Mouse (Mus musculus): Measurements from ENCODE around the gene Brd3os. TPM values are rescaled to one million over a fixed set of nuclear protein-coding genes. Genes with fewer than 3 reads are reported as not detected.
A peak's percentile ranks its signal among the peaks of the same experiment; 100 is the strongest.

The Brd3os gene
- polyA plus RNA-seq, 2 experiments = 0.29 to 0.44 TPM

GRCm38 (mm10) chr2:27410518-27411140 is 31.5 kb upstream of the Brd3os start:
- ATAC-seq (ENCODE audit: insufficient read depth) (no peak), DNase-seq (ENCODE audit: low read depth in 3 of 3, low spot score in 3 of 3) (no peak)
- Histone ChIP-seq H3K27me3 (ENCODE audit: control insufficient read depth, insufficient read depth, low read length) (no peaks in the 10 kb centered on the region), H3K36me3 (replicated peaks; ENCODE audit: control insufficient read depth, insufficient read depth, low read depth) (no peaks in the 10 kb centered on the region), H3K4me2 (ENCODE audit: low read depth) (peak overlapping the region; percentile 31; the same call in 1 of the 2 replicates), H3K9ac (replicated peaks) (no peak overlapping the region), H3K4me1 (replicated peaks; ENCODE audit: control insufficient read depth in 2 of 2, insufficient read depth in 2 of 2, low read length in 1 of 2) (peaks cover 7 to 33% of the 10 kb centered on the region in 2 experiments; a peak in 3 of 4 replicates), H3K9me3 (ENCODE audit: control insufficient read depth, low read length) (no peaks in the 10 kb centered on the region), H3K27ac (no peak overlapping the region), H3K4me3 (ENCODE audit: insufficient read depth in 1 of 2, low read depth in 2 of 2, low read length in 2 of 2) (no peak overlapping the region)
- no peak for TF ChIP-seq CTCF (IDR thresholded peaks at IDR 0.05; ENCODE audit: low read depth)
- TF ChIP-seq EP300 (IDR thresholded peaks at IDR 0.05; ENCODE audit: low read depth) = no peak
- 57% methylated on average over 6 of the region's 6 CpGs for WGBS (ENCODE audit: insufficient replicate concordance)

DNA sequence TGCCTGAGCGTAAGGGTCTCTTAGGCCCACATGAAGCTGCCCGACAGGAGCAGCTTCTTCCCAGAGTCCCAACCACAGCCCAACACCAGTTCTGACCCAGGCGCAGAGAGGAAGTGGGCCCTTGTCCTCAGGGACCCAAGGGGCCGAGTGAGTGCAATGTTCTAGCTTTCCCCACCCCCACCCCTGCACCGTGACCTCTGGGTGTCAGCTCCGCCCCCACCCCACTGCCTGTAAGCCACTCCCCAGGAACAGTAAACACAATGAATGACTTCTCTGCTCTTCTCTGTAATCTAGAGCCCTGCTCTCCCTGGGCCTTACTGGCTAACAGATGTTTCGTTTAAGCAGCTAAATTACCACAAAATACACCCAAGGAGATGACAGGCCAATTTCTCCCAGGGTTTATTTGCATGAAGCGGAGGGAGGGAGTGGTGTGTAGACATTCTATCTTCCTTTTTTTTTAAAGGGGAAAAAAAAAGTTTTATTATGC is 30.4 kb upstream of the Brd3os start:
- Histone ChIP-seq H3K36me3 (replicated peaks; ENCODE audit: control insufficient read depth, insufficient read depth, low read depth) (no peaks in the 10 kb centered on the region), H3K27ac (no peak overlapping the region), H3K4me1 (replicated peaks; ENCODE audit: control insufficient read depth in 2 of 2, insufficient read depth in 2 of 2, low read length in 1 of 2) (peaks cover 7 to 36% of the 10 kb centered on the region in 2 experiments; a peak in 3 of 4 replicates), H3K9ac (replicated peaks) (no peak overlapping the region), H3K27me3 (ENCODE audit: control insufficient read depth, insufficient read depth, low read length) (no peaks in the 10 kb centered on the region), H3K9me3 (ENCODE audit: control insufficient read depth, low read length) (no peaks in the 10 kb centered on the region), H3K4me2 (ENCODE audit: low read depth) (peak overlapping the region; percentile 31), H3K4me3 (ENCODE audit: insufficient read depth in 1 of 2, low read depth in 2 of 2, low read length in 2 of 2) (no peak overlapping the region; a peak in 1 of 4 replicates)
- DNase-seq (ENCODE audit: low read depth in 3 of 3, low spot score in 3 of 3) (peak in 1 of 3 experiments; percentile 28), ATAC-seq (ENCODE audit: insufficient read depth) (peak; percentile 64)
- WGBS (ENCODE audit: insufficient replicate concordance) = 16% methylated on average over 8 of the region's 8 CpGs
- TF ChIP-seq CTCF (IDR thresholded peaks at IDR 0.05; ENCODE audit: low read depth) = no peak
- no peak for TF ChIP-seq EP300 (IDR thresholded peaks at IDR 0.05; ENCODE audit: low read depth)

GRCm38 (mm10) chr2:27412245-27412800 is 29.8 kb upstream of the Brd3os start:
- ATAC-seq (ENCODE audit: insufficient read depth) (no peak), DNase-seq (ENCODE audit: low read depth in 3 of 3, low spot score in 3 of 3) (no peak)
- Histone ChIP-seq H3K4me1 (replicated peaks; ENCODE audit: control insufficient read depth in 2 of 2, insufficient read depth in 2 of 2, low read length in 1 of 2) (peaks cover 7 to 38% of the 10 kb centered on the region in 2 experiments; a peak in 3 of 4 replicates), H3K27ac (no peak overlapping the region), H3K4me2 (ENCODE audit: low read depth) (peak overlapping the region; percentile 31), H3K9me3 (ENCODE audit: control insufficient read depth, low read length) (no peaks in the 10 kb centered on the region), H3K36me3 (replicated peaks; ENCODE audit: control insufficient read depth, insufficient read depth, low read depth) (no peaks in the 10 kb centered on the region), H3K4me3 (ENCODE audit: insufficient read depth in 1 of 2, low read depth in 2 of 2, low read length in 2 of 2) (no peak overlapping the region), H3K9ac (replicated peaks) (no peak overlapping the region), H3K27me3 (ENCODE audit: control insufficient read depth, insufficient read depth, low read length) (no peaks in the 10 kb centered on the region)
- 35% methylated on average over 7 of the region's 7 CpGs for WGBS (ENCODE audit: insufficient replicate concordance)
- no peak for TF ChIP-seq CTCF (IDR thresholded peaks at IDR 0.05; ENCODE audit: low read depth)
- no peak for TF ChIP-seq EP300 (IDR thresholded peaks at IDR 0.05; ENCODE audit: low read depth)

DNA sequence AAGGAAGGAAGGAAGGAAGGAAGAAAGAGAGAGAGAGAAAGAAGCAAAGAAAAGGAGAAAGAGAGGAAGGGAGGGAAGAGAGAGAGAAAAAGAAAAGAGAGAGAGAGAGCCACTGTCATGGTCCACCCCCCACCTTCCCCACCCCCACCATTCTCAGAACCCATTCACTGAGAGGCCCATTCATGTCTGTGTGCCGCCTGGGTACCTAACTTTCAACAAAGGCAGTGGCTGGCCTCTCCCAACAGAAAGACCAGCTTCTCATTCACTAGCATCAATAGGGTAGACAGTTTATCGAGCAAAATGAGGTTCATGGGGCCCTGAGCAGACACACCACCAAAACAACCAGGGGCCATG is 28.6 kb upstream of the Brd3os start:
- Histone ChIP-seq H3K36me3 (replicated peaks; ENCODE audit: control insufficient read depth, insufficient read depth, low read depth) (no peaks in the 10 kb centered on the region), H3K4me1 (replicated peaks; ENCODE audit: control insufficient read depth in 2 of 2, insufficient read depth in 2 of 2, low read length in 1 of 2) (peaks cover 15 to 49% of the 10 kb centered on the region in 2 experiments), H3K4me3 (ENCODE audit: insufficient read depth in 1 of 2, low read depth in 2 of 2, low read length in 2 of 2) (no peak overlapping the region), H3K9ac (replicated peaks) (no peak overlapping the region), H3K27ac (no peak overlapping the region), H3K27me3 (ENCODE audit: control insufficient read depth, insufficient read depth, low read length) (no peaks in the 10 kb centered on the region), H3K4me2 (ENCODE audit: low read depth) (no peak overlapping the region), H3K9me3 (ENCODE audit: control insufficient read depth, low read length) (no peaks in the 10 kb centered on the region)
- ATAC-seq (ENCODE audit: insufficient read depth) (no peak), DNase-seq (ENCODE audit: low read depth in 3 of 3, low spot score in 3 of 3) (no peak)
- TF ChIP-seq EP300 (IDR thresholded peaks at IDR 0.05; ENCODE audit: low read depth) (no peak), CTCF (IDR thresholded peaks at IDR 0.05; ENCODE audit: low read depth) (no peak)
- 43% methylated on average over 2 of the region's 2 CpGs for WGBS (ENCODE audit: insufficient replicate concordance)

GRCm38 (mm10) chr2:27413936-27414657 is 28.0 kb upstream of the Brd3os start:
- DNase-seq (ENCODE audit: low read depth in 3 of 3, low spot score in 3 of 3) (no peak), ATAC-seq (ENCODE audit: insufficient read depth) (no peak)
- no peak overlapping the region for H3K27ac ChIP-seq

More at GRCm38 (mm10) chr2:27413936-27414657, 28.0 kb upstream of the Brd3os start:
- no peak overlapping the region for H3K4me2 ChIP-seq (ENCODE audit: low read depth)
- TF ChIP-seq CTCF (IDR thresholded peaks at IDR 0.05; ENCODE audit: low read depth) (no peak), EP300 (IDR thresholded peaks at IDR 0.05; ENCODE audit: low read depth) (no peak)
- WGBS (ENCODE audit: insufficient replicate concordance) = 35% methylated on average over 16 of the region's 16 CpGs
- H3K27me3 ChIP-seq (ENCODE audit: control insufficient read depth, insufficient read depth, low read length) = no peaks in the 10 kb centered on the region
- H3K9me3 ChIP-seq (ENCODE audit: control insufficient read depth, low read length) = no peaks in the 10 kb centered on the region
- no peaks in the 10 kb centered on the region for H3K36me3 ChIP-seq (replicated peaks; ENCODE audit: control insufficient read depth, insufficient read depth, low read depth)
- H3K4me3 ChIP-seq (ENCODE audit: insufficient read depth in 1 of 2, low read depth in 2 of 2, low read length in 2 of 2) = no peak overlapping the region
- no peak overlapping the region for H3K9ac ChIP-seq (replicated peaks)
- peaks cover 17 to 50% of the 10 kb centered on the region in 2 experiments for H3K4me1 ChIP-seq (replicated peaks; ENCODE audit: control insufficient read depth in 2 of 2, insufficient read depth in 2 of 2, low read length in 1 of 2)

All from liver, embryonic 14.5 days (tissue).